Mouse (Mus musculus): ENCODE results near the gene Dag1. TPM values are rescaled to one million over a fixed set of nuclear protein-coding genes. Genes with fewer than 3 reads are reported as not detected.
"Not testable (repeated sequence)": the region's sequence is repeated elsewhere in the genome, so short reads cannot be mapped to it uniquely, and the experiment has no call there.

The Dag1 gene
- 100 to 1,000 TPM; 134 to 165 (median 148) TPM for total RNA-seq (2022)

GRCm38 (mm10) chr9:108263690-108264190 is at the start of gene Dag1:
Gene Dag1, minus strand, starts transcription at chr9:108263958.
- peak; percentile 98 for DNase-seq

GRCm38 (mm10) chr9:108308141-108308540 is 44.4 kb upstream of the Dag1 start:
- DNase-seq = no peak

DNA sequence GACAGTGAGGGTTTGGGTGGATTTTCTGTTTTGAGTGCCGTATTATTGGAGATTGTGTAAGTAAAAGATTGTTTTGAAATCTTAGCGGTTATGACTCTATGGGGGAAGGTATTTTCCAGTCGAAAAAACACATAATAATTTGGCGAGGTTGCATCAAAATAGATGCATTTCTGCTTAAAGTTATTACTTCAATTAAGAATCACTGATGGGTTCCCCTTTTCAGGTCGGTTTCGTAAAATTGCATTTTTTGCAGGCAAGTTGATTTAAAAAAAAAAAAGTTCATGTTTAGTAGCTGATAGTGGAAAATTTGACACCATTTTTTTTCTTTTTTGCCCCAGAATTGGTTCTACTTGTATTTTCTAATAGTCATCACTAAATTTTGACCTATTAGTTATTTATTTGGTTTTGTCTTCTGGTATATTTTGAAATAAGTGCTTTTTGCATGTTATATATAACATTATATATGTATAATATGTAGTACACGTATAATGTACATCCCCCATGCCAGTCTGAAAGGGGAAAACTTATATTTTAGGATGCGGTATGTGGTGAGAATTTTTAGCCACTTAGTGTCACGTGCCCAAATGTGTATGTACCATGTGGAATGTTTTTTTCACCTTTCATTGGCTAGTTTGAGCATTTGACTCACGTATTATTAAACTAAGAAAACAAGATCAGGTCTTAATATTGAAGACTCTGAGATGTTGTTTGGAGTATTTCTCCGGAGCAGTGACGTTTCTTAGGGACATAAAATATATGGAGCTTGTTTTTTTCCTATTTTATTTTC is 43.5 kb upstream of the Dag1 start:
- DNase-seq = no peak

DNA sequence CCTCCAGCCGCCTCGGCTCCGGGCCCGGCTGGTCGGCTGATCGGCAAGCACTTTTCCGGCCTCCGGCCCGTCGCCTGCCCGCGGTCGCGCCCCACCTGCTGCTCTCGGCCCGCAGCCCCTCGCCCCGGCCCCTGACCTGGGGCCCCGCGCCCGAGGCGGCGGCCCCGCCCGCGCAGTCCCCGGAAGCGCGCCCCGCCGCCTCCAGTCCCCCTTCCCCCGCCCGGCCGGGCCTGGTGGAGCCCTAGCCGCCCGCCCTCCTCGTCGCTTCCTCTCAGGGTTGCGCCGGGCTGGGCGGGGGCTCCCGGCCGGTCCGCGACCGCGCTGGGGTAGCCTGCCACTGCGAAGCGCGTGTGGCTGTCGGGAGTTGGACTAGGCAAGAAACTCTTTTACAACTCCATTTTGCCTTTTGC is 42.8 kb upstream of the Dag1 start:
- DNase-seq = peak; percentile 68

DNA sequence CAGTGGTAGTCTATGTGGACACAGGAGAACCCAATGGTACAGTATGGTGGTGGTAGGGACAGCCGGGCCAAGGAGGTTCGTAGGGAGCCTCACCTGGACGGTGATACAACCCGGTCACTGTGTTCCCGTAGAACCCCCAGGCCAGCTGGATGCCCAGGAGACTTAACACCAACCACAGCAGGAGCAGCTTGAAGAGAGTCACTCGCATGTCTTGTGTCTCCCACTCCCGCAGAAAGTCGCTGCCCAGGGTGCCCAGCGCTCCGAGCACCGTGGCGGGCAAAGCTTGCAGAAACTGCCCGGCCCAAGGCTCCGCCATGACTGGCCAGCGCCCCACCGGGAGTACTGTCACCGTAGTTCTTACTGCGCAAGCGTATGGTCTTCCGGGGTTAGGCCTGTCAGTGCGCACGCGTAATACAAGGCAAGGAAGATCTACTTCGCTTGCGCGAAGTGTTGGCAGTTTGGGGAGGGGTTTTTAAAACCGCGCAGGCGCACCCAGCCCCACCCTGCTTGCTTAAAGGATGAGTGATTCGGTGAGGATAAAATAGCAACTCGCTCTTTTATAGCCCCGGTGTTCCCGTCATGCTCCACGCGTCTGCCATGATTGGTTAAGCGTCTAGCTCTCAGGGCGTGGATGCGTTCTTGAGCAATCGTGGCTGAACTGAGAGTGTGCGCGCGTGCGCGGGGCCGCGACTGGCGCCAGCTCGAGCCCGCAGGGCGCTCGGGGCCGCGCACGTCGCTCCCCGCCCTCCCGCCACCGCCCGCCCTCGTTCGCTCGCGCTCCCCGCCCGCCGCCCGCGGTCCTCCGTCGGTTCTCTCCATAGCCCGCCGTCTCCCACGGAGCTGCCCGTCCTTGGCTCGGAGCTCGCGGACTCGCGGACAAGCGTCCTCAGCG is 42.1 kb upstream of the Dag1 start, which contains the start of the genes Rhoa and Tcta:
TSS of gene Rhoa (plus strand) at position 501 of the 892 bp plus-strand sequence.
TSS of gene Tcta (minus strand) at position 532 of the 892 bp plus-strand sequence.
- peak; percentile 99 for DNase-seq

DNA sequence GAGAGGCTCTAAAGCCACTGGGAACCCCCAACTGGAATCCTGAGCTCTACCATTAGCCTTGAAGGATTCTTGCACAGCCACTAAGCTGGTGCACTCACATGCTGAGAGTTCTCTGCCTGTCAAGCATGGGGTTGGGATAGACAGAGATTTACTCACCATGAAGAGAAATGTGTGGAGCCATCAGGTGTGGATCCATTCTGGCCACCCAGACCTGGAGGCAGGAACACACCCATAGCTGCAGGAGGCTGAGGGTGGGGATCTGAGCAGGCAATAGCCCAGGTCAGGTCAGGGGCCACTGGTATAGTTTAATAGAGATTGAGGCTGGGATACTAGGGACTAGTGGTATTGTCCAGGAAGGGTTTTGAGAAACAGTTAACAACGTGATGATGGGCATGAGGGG is 41.4 kb upstream of the Dag1 start:
- peak; percentile 38 for DNase-seq

DNA sequence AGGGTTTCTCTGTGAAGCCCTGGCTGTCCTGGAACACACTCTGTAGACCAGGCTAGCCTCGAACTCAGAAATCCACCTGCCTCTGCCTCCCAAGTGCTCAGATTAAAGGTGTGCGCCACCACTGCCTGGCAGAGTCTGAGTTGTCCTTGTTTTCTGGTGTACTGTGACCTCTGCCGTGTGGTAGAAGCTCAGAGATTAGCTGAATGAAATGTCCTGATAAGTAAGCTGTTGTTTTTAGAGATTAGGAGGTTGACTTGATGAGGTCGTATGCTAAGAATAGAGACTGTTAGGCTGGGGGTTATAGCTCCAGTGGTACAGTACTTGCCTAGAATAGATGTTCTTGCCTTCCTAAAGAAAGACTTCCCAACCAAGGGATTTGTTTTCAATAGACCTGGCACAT is 41.0 kb upstream of the Dag1 start:
- DNase-seq = no peak

- no peak for DNase-seq
These were observed 38.1 kb upstream of the Dag1 start for GRCm38 (mm10) chr9:108301853-108302252.

DNA sequence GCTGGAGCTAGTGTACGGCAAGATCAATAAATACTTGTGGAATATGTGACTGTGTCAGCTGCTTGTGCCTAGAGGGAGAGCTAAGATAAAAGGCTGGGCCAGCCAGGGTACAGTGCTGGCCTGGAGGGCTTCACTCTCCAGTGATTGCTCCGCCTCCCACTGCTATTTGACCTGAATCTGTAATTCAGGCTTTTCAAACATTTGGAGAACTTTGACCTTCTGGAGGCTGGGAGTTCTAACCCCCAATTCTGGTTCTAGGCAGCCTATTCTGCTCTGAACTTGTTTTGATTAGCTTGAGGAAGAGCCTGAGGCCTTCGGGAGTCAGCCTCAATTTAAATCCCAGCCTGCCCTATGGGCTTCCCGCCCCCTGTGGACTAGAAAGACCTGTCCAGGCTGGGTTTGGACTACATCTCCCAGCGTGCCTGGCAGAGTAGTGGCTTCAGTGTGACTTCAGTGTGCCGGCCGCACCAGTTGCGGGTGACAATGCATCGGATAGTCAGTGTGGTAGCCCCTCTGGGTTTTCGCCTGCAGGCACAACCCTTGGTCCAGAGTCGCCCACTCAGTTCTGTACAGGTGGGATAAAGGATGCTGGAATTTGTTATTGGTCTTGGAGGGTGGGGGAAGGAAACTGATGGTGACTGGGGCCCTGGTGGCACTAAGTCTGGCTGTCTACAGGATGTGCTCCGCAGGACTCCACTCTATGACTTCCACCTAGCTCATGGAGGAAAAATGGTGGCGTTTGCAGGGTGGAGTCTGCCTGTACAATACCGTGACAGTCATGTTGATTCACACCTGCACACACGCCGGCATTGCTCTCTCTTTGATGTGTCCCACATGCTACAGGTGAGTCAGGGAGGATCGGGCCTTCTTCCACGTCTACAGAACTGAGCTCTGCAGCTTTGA is 32.9 kb upstream of the Dag1 start, which contains the start of gene Amt:
TSS of gene Amt (plus strand) at position 401 of the 903 bp plus-strand sequence.
- DNase-seq = no peak

DNA sequence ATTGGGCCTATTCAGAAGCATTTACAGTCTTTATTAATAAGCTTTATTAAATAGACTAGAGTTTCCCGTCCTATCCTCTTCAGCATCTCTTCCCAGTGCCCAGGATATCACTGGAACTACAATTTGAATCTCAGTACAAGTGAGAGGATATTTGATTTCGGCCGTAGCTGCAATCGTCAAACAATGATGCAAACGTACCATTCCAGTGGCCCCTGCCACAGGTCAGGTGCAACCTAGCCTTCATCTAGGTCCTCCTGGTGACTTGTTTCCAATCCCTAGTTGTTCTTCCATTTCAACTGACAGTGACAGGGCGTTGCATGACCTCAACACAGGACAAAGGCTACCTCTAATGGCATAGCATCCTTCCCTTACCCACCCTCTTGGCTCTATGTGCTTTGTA is 27.0 kb upstream of the Dag1 start:
- DNase-seq = no peak

GRCm38 (mm10) chr9:108290016-108290750 is 26.4 kb upstream of the Dag1 start, which contains the start of gene Nicn1:
Gene Nicn1, plus strand, starts transcription at chr9:108290429.
- DNase-seq = peak; percentile 93

GRCm38 (mm10) chr9:108289347-108289746 is 25.6 kb upstream of the Dag1 start:
- DNase-seq = no peak

GRCm38 (mm10) chr9:108287526-108288238 is 23.9 kb upstream of the Dag1 start:
- DNase-seq = not testable (repeated sequence)

DNA sequence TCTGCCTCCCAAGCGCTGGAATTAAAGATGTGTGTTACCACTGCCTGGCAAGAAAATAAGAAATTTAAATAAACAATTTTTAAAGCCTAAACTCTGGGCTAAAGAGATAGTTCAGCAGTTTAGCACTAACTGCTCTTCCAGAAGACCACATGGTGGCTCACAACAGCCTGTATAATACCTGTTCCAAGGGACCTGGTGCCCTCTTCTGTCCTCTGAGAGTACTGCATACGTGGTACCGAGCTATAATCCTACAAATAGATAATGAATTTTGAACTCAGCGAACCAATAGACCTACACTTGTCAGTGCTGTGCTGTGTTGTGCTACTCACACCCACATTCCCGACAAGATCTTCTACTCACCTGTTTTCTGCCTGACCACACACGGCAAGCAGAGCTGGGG is 20.7 kb upstream of the Dag1 start:
- no peak for DNase-seq

GRCm38 (mm10) chr9:108280071-108280828 is 16.5 kb upstream of the Dag1 start:
- DNase-seq = peak; percentile 58

- no peak for DNase-seq
These were observed 15.1 kb upstream of the Dag1 start for GRCm38 (mm10) chr9:108278697-108279450.

DNA sequence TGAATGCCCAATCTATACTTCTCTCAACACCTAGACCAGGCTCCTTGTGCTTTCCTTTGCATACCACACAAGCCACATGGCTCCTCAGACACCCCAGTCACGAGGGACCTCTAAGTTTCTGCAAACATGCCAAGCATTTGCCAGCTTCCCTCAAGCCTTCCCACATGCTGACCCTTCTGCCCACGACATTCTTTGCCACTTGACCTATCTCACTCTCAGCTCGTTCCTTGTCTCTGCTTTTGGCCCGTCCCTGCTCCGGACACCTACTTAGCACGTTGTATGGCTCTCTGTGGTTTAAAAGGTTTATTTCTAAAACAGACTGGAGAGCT is 11.5 kb upstream of the Dag1 start:
- no peak for DNase-seq

DNA sequence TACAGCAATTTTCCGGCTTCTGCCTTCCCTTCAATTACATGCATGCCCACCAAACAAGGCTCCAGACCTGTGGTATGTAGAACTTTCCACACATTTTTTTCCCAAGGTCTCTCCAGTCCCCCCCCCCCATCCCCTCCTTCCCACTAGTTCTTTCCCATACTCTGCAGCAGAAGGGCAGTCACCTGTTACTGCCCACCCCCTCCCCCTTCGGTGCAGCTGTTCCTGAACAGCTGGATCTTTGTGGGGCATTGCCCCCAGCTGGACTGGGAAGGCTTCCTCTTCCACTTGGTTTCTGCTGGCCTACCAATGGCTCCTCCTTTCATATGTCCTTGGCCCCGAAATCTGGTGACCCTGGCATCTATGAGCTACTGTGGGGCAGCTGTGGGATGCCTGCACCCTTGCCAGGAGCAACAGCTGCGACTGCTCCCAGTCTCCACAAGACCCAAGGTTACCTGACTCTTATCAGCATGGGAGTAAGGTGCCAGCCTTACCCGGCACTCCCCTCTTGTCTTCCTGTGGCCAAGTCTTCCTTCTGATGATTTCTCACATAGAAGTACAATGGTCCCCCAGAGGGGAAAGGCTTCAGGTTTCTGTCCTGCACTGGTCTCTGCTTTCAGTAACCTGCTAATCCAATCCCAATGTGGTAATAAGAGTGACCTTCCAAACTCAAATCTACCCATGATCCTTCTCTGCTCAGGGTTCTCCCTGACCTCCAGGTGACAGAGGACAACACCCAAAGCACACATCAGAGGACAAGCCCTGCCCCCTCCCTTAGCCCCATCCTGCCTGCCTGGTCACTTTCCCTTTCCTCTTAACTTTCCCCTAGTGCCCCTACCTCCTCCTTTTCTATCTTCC is 10.9 kb upstream of the Dag1 start:
- DNase-seq = peak; percentile 77
